Mouse (Mus musculus) hindbrain, embryonic 12.5 days (tissue): Measurements from ENCODE around the gene Slc6a16. TPM values are rescaled to one million over a fixed set of nuclear protein-coding genes. Genes with fewer than 3 reads are reported as not detected.

Experiments used
- ATAC-seq: fragments of 200-750 bp; cut with Nextera tagmentation; 2 replicates; pipeline ENCODE4 v1.8.0; 2017; ENCODE audit warnings: moderate TSS enrichment; ENCODE audit not compliant: low FRiP score
- H3K27ac ChIP-seq: fragments of 300-500 bp; sonication (generic); 2 replicates; pipeline ENCODE4 v1.5.1; 2016; ENCODE audit warnings: mild to moderate bottlenecking
- H3K27me3 ChIP-seq: fragments of 300-500 bp; sonication (generic); 2 replicates; pipeline ENCODE4 v1.6.1; 2016; ENCODE audit warnings: mild to moderate bottlenecking
- H3K36me3 ChIP-seq: fragments of 300-500 bp; sonication (generic); 2 replicates; pipeline ENCODE4 v1.6.1; 2016; ENCODE audit warnings: mild to moderate bottlenecking
- H3K4me1 ChIP-seq: fragments of 300-500 bp; sonication (generic); 2 replicates; pipeline ENCODE4 v1.6.1; 2016
- H3K4me2 ChIP-seq: fragments of 300-500 bp; sonication (generic); replicated peaks from 2 replicates; pipeline ENCODE4 v1.6.1; 2016; ENCODE audit warnings: mild to moderate bottlenecking
- H3K4me3 ChIP-seq: fragments of 300-500 bp; sonication (generic); 2 replicates; pipeline ENCODE4 v1.5.1; 2016; ENCODE audit warnings: mild to moderate bottlenecking
- H3K9ac ChIP-seq: fragments of 300-500 bp; sonication (generic); 2 replicates; pipeline ENCODE4 v1.6.1; 2016; ENCODE audit warnings: mild to moderate bottlenecking, moderate library complexity
- H3K9me3 ChIP-seq: fragments of 300-500 bp; sonication (generic); replicated peaks from 2 replicates; pipeline ENCODE4 v1.6.1; 2016; ENCODE audit warnings: mild to moderate bottlenecking
- WGBS: fragments of 180-500 bp; shearing (Covaris S2); methylation state at CpG from one replicate; pipeline ENCODE4 v1.1.7; 2016; 5-methylcytosine and 5-hydroxymethylcytosine counted together
- polyA plus RNA-seq: library from polyadenylated mRNA; unstranded; fragments of >200 nt; fragmentation: Nextera tagmentation; extraction: Ambion mirVana; gene quantifications from 2 replicates; pipeline ENCODE4 v1.2.1, GENCODE M21; 2016

The Slc6a16 gene
- polyA plus RNA-seq, 1 experiment from 2014 or later: 0.28 TPM

DNA sequence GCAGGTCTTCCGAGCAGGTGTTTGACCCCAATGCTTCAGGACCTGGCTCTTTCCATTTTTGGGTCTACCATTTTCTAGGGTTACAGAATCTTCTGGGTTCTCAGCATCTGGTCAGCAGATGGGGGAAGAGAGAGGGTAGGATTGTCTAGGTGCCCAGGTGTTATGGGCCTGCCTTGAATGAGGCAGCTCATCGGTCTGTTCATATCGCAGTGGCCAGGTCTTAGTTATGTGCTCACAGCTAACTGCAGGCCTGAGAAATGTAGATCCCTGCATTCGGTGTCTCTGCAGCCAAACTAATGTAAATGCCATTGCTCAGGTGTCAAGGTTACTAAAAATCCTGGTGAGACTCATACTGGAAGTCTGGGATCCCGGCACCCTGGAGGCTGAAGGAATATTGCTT is 14.5 kb upstream of the Slc6a16 start:
- H3K27me3 ChIP-seq: peaks cover 3% of the 10 kb centered on the region; the same call in 1 of the 2 replicates
- no peak overlapping the region for H3K27ac ChIP-seq
- no peak overlapping the region for H3K9ac ChIP-seq
- no peaks in the 10 kb centered on the region for H3K9me3 ChIP-seq
- WGBS: 95% methylated on average over 5 of the region's 5 CpGs
- H3K4me2 ChIP-seq: no peak overlapping the region
- no peak overlapping the region for H3K4me3 ChIP-seq
- no peaks in the 10 kb centered on the region for H3K4me1 ChIP-seq
- peaks cover 87% of the 10 kb centered on the region for H3K36me3 ChIP-seq
- ATAC-seq: no peak

- WGBS: 95% methylated on average over 18 of the region's 18 CpGs
- Histone ChIP-seq H3K9ac (no peak overlapping the region), H3K27ac (no peak overlapping the region), H3K36me3 (peaks cover 85% of the 10 kb centered on the region), H3K4me2 (no peak overlapping the region), H3K27me3 (peaks cover 3% of the 10 kb centered on the region; the same call in 1 of the 2 replicates), H3K4me3 (no peak overlapping the region), H3K4me1 (peaks cover 11% of the 10 kb centered on the region), H3K9me3 (no peaks in the 10 kb centered on the region)
- no peak for ATAC-seq
Measured at GRCm38 (mm10) chr7:45228548-45228947, 12.3 kb upstream of the Slc6a16 start.

DNA sequence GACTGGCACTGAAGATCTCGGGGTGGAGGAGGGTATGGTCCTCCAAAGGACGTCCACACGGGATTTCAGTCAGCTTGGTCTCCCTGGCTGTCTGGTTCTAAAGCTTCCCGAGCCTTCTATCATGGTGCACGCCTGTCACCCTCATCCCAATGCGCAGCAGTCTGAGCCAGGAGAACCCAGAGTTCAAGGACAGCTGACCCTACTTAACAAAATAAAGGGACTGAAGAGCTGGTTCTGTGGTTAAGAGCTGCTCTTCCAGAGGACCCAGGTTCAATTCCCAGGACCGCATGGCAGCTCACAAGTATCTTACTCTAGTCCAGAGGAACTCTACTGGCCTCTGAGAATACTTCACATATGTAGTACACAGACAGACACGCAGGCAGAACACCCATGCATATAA is 11.8 kb upstream of the Slc6a16 start:
- Histone ChIP-seq H3K4me2 (no peak overlapping the region), H3K9ac (no peak overlapping the region), H3K4me1 (peaks cover 16% of the 10 kb centered on the region), H3K27ac (no peak overlapping the region), H3K27me3 (peaks cover 3% of the 10 kb centered on the region; the same call in 1 of the 2 replicates), H3K4me3 (no peak overlapping the region), H3K9me3 (no peaks in the 10 kb centered on the region), H3K36me3 (peaks cover 81% of the 10 kb centered on the region)
- no peak for ATAC-seq
- 92% methylated on average over 8 of the region's 8 CpGs for WGBS

DNA sequence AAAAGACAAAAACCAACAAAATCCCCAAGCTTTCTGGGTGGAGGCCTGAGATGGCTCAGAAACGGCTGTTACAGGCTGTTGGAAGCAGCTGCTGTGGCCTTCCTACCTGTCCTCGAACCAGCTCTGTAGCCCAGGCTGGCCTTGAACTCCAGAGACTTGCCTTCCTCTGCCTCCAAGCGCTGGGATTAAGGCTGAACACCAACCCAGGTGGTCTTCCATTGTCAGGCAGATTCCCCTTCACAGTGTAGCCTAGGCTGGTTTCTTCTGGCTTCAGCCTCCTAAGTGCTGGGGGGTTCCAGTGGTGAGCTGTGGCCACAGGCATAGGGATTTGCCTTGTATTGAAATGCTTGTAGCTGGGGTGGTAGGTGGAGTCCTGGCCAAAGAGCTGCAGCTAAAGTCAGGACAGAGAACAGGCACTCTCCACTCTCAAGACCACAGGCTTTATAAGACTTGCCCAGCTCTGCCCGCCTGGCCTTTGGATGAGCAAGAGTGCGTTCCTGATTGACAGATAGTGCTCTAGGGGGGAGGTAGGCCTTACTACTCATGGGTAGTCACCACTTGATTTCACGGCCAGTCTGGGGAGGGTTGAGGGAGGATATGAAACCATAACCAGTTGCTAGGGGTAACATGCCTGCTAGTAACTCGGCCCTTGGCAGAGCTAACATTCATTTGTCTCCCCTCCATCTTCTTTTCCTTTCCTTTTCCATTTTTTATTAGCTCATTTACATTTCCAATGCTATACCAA is 11.3 kb upstream of the Slc6a16 start:
- Histone ChIP-seq H3K4me1 (peaks cover 21% of the 10 kb centered on the region), H3K27me3 (peaks cover 4% of the 10 kb centered on the region), H3K9me3 (no peaks in the 10 kb centered on the region), H3K36me3 (peaks cover 75% of the 10 kb centered on the region), H3K4me3 (no peak overlapping the region), H3K27ac (no peak overlapping the region), H3K9ac (no peak overlapping the region), H3K4me2 (no peak overlapping the region)
- ATAC-seq: no peak
- 84% methylated on average over 7 of the region's 7 CpGs for WGBS

- Histone ChIP-seq H3K27me3 (peaks cover 13% of the 10 kb centered on the region), H3K27ac (no peak overlapping the region), H3K36me3 (peaks cover 59% of the 10 kb centered on the region), H3K4me2 (no peak overlapping the region), H3K9me3 (no peaks in the 10 kb centered on the region), H3K4me1 (peaks cover 34% of the 10 kb centered on the region), H3K9ac (no peak overlapping the region), H3K4me3 (no peak overlapping the region)
- ATAC-seq: no peak
- WGBS: 89% methylated on average over 12 of the region's 12 CpGs
Measured at GRCm38 (mm10) chr7:45231192-45231591, 9.7 kb upstream of the Slc6a16 start.

GRCm38 (mm10) chr7:45231941-45232340 is 8.9 kb upstream of the Slc6a16 start:
- no peak overlapping the region for H3K4me3 ChIP-seq
- peaks cover 52% of the 10 kb centered on the region for H3K36me3 ChIP-seq
- no peak overlapping the region for H3K9ac ChIP-seq
- H3K27me3 ChIP-seq: peaks cover 19% of the 10 kb centered on the region
- H3K4me2 ChIP-seq: no peak overlapping the region
- no peaks in the 10 kb centered on the region for H3K9me3 ChIP-seq
- ATAC-seq: no peak
- H3K27ac ChIP-seq: no peak overlapping the region
- peaks cover 34% of the 10 kb centered on the region for H3K4me1 ChIP-seq
- 87% methylated on average over 11 of the region's 11 CpGs for WGBS

- 63% methylated on average over 13 of the region's 13 CpGs for WGBS
- no peak overlapping the region for H3K4me3 ChIP-seq
- ATAC-seq: no peak
- peak overlapping the region; percentile 17; the same call in 1 of the 2 replicates for H3K27ac ChIP-seq
- no peaks in the 10 kb centered on the region for H3K9me3 ChIP-seq
- H3K4me2 ChIP-seq: no peak overlapping the region
- peaks cover 45% of the 10 kb centered on the region for H3K36me3 ChIP-seq
- peaks cover 34% of the 10 kb centered on the region for H3K4me1 ChIP-seq
- peaks cover 25% of the 10 kb centered on the region for H3K27me3 ChIP-seq
- no peak overlapping the region for H3K9ac ChIP-seq
Measured at GRCm38 (mm10) chr7:45232716-45233465, 8.0 kb upstream of the Slc6a16 start.

DNA sequence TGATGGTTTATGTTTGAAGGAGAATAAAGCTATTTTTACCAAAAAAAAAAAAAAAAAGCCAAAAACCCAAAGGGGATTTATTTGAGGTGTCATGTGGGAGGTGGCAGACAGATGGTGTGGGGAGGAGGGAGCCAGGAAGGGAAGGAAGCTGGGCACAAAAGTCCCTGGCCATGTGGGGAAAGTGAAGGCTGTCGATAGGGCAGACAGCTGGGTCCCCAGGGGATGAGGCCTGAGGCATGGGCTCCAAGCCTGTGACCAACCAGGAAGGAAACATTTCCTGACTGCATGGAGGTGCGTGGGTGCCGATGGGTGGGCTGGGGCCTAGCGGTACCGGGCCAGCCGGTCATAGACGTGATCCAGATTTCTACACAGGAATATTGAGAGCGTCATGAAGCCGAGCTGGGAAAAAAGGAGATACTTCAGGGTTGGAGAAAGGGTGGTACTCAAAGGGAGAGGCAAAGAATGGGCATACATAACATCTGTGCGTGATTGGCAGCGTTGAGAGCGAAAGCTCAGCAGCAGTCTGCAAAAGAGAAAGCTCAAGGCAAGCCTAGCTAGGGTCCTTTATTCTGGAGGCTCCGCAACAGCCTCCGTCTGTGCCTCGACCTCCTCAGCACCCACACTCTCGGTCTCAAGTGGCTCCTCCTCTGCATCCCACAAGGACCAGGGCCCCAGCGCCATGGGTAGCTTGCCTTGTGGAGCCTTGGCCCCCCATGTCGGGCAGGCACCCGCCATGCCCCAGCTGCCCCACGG is 7.1 kb upstream of the Slc6a16 start:
- Histone ChIP-seq H3K9me3 (no peaks in the 10 kb centered on the region), H3K27me3 (peaks cover 34% of the 10 kb centered on the region), H3K27ac (peak overlapping the region; percentile 7; the same call in 1 of the 2 replicates), H3K4me3 (no peak overlapping the region), H3K9ac (0 out of 2 replicates have a peak overlapping the region, but pooled peaks have one; percentile 25), H3K36me3 (peaks cover 36% of the 10 kb centered on the region), H3K4me1 (peaks cover 34% of the 10 kb centered on the region), H3K4me2 (peak overlapping the region; percentile 39)
- WGBS: 26% methylated on average over 20 of the region's 20 CpGs
- ATAC-seq: peak; percentile 23; the same call in 1 of the 2 replicates

DNA sequence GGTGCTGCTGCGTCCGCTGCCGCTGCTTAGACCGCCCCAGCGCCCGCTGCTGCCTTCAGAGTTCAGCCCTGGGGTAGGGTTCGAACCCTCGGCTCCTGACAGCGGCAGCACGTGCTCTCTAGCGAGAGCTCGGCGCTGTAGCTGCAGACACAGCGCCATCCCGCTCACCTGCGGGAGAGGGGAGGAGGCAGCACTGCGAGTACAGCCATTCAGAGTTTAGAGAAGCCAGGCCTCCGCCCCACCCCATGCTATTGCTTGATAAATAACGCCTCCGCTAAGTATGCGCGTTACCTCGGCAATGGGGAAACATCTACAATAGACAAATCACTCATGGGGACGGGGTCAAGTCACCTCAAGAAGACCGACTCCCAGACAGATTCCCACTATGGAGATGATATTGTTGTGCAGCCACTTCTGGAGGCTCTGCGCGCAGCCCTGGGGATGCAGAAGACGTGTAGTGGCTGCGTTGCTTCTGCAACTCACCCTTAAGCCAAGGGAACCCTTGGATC is 6.5 kb upstream of the Slc6a16 start:
- Histone ChIP-seq H3K4me1 (peaks cover 34% of the 10 kb centered on the region), H3K36me3 (peaks cover 30% of the 10 kb centered on the region), H3K4me2 (peak overlapping the region; percentile 39), H3K27me3 (peaks cover 40% of the 10 kb centered on the region), H3K4me3 (no peak overlapping the region), H3K9ac (0 out of 2 replicates have a peak overlapping the region, but pooled peaks have one; percentile 25), H3K9me3 (no peaks in the 10 kb centered on the region), H3K27ac (0 out of 2 replicates have a peak overlapping the region, but pooled peaks have one; percentile 0)
- WGBS: 7% methylated on average over 29 of the region's 29 CpGs
- ATAC-seq: no peak; the same call in 1 of the 2 replicates

- 0 out of 2 replicates have a peak overlapping the region, but pooled peaks have one; percentile 1 for H3K4me3 ChIP-seq
- peak overlapping the region; percentile 39 for H3K4me2 ChIP-seq
- peaks cover 46% of the 10 kb centered on the region for H3K27me3 ChIP-seq
- H3K4me1 ChIP-seq: peaks cover 34% of the 10 kb centered on the region
- peak overlapping the region; percentile 5; the same call in 1 of the 2 replicates for H3K9ac ChIP-seq
- peaks cover 24% of the 10 kb centered on the region for H3K36me3 ChIP-seq
- 3% methylated on average over 21 of the region's 21 CpGs for WGBS
- peak overlapping the region; percentile 50; the same call in 1 of the 2 replicates for H3K27ac ChIP-seq
- ATAC-seq: peak; percentile 69
- H3K9me3 ChIP-seq: no peaks in the 10 kb centered on the region
Measured at GRCm38 (mm10) chr7:45234922-45235571, 5.8 kb upstream of the Slc6a16 start.

- H3K4me3 ChIP-seq: 0 out of 2 replicates have a peak overlapping the region, but pooled peaks have one; percentile 1
- 32% methylated on average over 17 of the region's 17 CpGs for WGBS
- peak overlapping the region; percentile 5; the same call in 1 of the 2 replicates for H3K9ac ChIP-seq
- H3K27ac ChIP-seq: peak overlapping the region; percentile 50; the same call in 1 of the 2 replicates
- peaks cover 48% of the 10 kb centered on the region for H3K27me3 ChIP-seq
- H3K36me3 ChIP-seq: peaks cover 24% of the 10 kb centered on the region
- peak overlapping the region; percentile 39 for H3K4me2 ChIP-seq
- no peaks in the 10 kb centered on the region for H3K9me3 ChIP-seq
- H3K4me1 ChIP-seq: peaks cover 37% of the 10 kb centered on the region
- no peak; the same call in 1 of the 2 replicates for ATAC-seq
Measured at GRCm38 (mm10) chr7:45235656-45236180, 5.2 kb upstream of the Slc6a16 start.
